Mouse (Mus musculus): ENCODE results near the gene Fgfr2.
A peak's percentile ranks its signal among the peaks of the same experiment; 100 is the strongest.
"Not testable (repeated sequence)": the region's sequence is repeated elsewhere in the genome, so short reads cannot be mapped to it uniquely, and the experiment has no call there.

The Fgfr2 gene

GRCm38 (mm10) chr7:132559138-132559766 is 563.9 kb downstream of the Fgfr2 start:
- no peak for DNase-seq

- no peak for DNase-seq
Measured at GRCm38 (mm10) chr7:132558141-132558736, 564.9 kb downstream of the Fgfr2 start.

- DNase-seq: no peak
Measured at GRCm38 (mm10) chr7:132556575-132556974, 566.6 kb downstream of the Fgfr2 start.

- no peak for DNase-seq
Measured at GRCm38 (mm10) chr7:132555911-132556310, 567.2 kb downstream of the Fgfr2 start.

GRCm38 (mm10) chr7:132554091-132554490 is 569.1 kb downstream of the Fgfr2 start:
- DNase-seq: no peak

- DNase-seq: peak; percentile 95
Measured at GRCm38 (mm10) chr7:132551351-132552126, 571.6 kb downstream of the Fgfr2 start.

GRCm38 (mm10) chr7:132547126-132547525 is 576.0 kb downstream of the Fgfr2 start:
- no peak for DNase-seq

GRCm38 (mm10) chr7:132542427-132542826 is 580.7 kb downstream of the Fgfr2 start:
- DNase-seq: no peak

- DNase-seq: no peak
Measured at GRCm38 (mm10) chr7:132541566-132541965, 581.6 kb downstream of the Fgfr2 start.

GRCm38 (mm10) chr7:132540597-132540996 is 582.6 kb downstream of the Fgfr2 start:
- no peak for DNase-seq

GRCm38 (mm10) chr7:132529206-132529605 is 593.9 kb downstream of the Fgfr2 start:
- DNase-seq: no peak

- DNase-seq: no peak
Measured at GRCm38 (mm10) chr7:132513419-132513982, 609.6 kb downstream of the Fgfr2 start.

GRCm38 (mm10) chr7:132509110-132509509 is 614.0 kb downstream of the Fgfr2 start:
- DNase-seq: no peak

- DNase-seq: peak; percentile 1
Measured at GRCm38 (mm10) chr7:132507361-132507760, 615.8 kb downstream of the Fgfr2 start.

- no peak for DNase-seq
Measured at GRCm38 (mm10) chr7:132506226-132506625, 616.9 kb downstream of the Fgfr2 start.

GRCm38 (mm10) chr7:132502445-132502844 is 620.7 kb downstream of the Fgfr2 start:
- DNase-seq: not testable (repeated sequence)

- DNase-seq: no peak
Measured at GRCm38 (mm10) chr7:132497142-132497541, 626.0 kb downstream of the Fgfr2 start.

GRCm38 (mm10) chr7:132494263-132494662 is 628.9 kb downstream of the Fgfr2 start:
- DNase-seq: no peak

- no peak for DNase-seq
Measured at GRCm38 (mm10) chr7:132493632-132494031, 629.5 kb downstream of the Fgfr2 start.

GRCm38 (mm10) chr7:132491902-132492301 is 631.2 kb downstream of the Fgfr2 start:
- no peak for DNase-seq

- DNase-seq: no peak
Measured at GRCm38 (mm10) chr7:132487361-132487760, 635.8 kb downstream of the Fgfr2 start.

GRCm38 (mm10) chr7:132486403-132487178 is 636.6 kb downstream of the Fgfr2 start:
- DNase-seq: no peak

- no peak for DNase-seq
Measured at GRCm38 (mm10) chr7:132484424-132484823, 638.7 kb downstream of the Fgfr2 start.

Data from cerebellum, adult 11 months (tissue).